Mouse (Mus musculus): Measurements from ENCODE around the gene Lrrc27. TPM values are rescaled to one million over a fixed set of nuclear protein-coding genes. Genes with fewer than 3 reads are reported as not detected.

The Lrrc27 gene
- polyA plus RNA-seq, 1 experiment from 2014 or later: 1.8 TPM

DNA sequence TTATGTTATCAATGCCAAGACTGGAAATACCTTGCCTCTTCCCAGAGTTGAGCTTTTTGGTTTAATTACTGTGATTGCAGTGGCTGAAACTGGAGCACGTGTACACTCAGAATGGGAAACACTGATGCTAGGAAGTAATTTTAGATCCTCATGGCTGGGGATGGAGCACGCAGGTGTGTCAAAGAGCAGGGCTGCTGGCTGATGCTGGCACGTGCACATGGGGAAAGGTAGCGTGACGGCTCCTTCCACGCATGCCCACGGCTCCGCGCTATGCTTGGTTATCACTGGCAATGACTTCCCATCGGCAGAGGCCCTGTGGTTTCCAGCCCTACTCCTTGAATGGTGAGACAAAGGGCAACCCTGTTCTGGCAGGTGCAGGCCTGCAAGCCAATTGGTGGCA lies 63.4 kb downstream of the Lrrc27 start:
- Histone ChIP-seq H3K9ac (replicated peaks) (no peak overlapping the region), H3K27ac (no peak overlapping the region), H3K36me3 (no peaks in the 10 kb centered on the region), H3K9me3 (no peaks in the 10 kb centered on the region), H3K4me1 (replicated peaks) (peaks cover 18% of the 10 kb centered on the region), H3K4me2 (no peak overlapping the region), H3K4me3 (replicated peaks) (no peak overlapping the region), H3K27me3 (no peaks in the 10 kb centered on the region; the same call in 1 of the 2 replicates)
- WGBS: 87% methylated on average over 10 of the region's 10 CpGs
- ATAC-seq (ENCODE audit: insufficient number of reproducible peaks, insufficient read depth, low FRiP score, low TSS enrichment, low read depth): no peak

- no peaks in the 10 kb centered on the region for H3K9me3 ChIP-seq
- no peak overlapping the region for H3K4me2 ChIP-seq
- no peak overlapping the region for H3K9ac ChIP-seq (replicated peaks)
- H3K36me3 ChIP-seq: no peaks in the 10 kb centered on the region
- H3K27ac ChIP-seq: no peak overlapping the region
- peaks cover 11% of the 10 kb centered on the region for H3K4me1 ChIP-seq (replicated peaks)
- H3K27me3 ChIP-seq: no peaks in the 10 kb centered on the region; the same call in 1 of the 2 replicates
- no peak for ATAC-seq (ENCODE audit: insufficient number of reproducible peaks, insufficient read depth, low FRiP score, low TSS enrichment, low read depth)
- 82% methylated on average over 7 of the region's 7 CpGs for WGBS
- H3K4me3 ChIP-seq (replicated peaks): no peak overlapping the region
Observed at GRCm38 (mm10) chr7:139277536-139277935, 64.7 kb downstream of the Lrrc27 start.

GRCm38 (mm10) chr7:139279571-139279970 lies 66.8 kb downstream of the Lrrc27 start:
- H3K9ac ChIP-seq (replicated peaks): no peak overlapping the region
- no peaks in the 10 kb centered on the region for H3K4me1 ChIP-seq (replicated peaks)
- H3K36me3 ChIP-seq: no peaks in the 10 kb centered on the region
- no peaks in the 10 kb centered on the region; the same call in 1 of the 2 replicates for H3K27me3 ChIP-seq
- 83% methylated on average over 5 of the region's 5 CpGs for WGBS
- no peak overlapping the region for H3K4me2 ChIP-seq
- no peak overlapping the region for H3K27ac ChIP-seq
- no peak overlapping the region for H3K4me3 ChIP-seq (replicated peaks)
- H3K9me3 ChIP-seq: no peaks in the 10 kb centered on the region
- ATAC-seq (ENCODE audit: insufficient number of reproducible peaks, insufficient read depth, low FRiP score, low TSS enrichment, low read depth): no peak

- Histone ChIP-seq H3K9me3 (no peaks in the 10 kb centered on the region), H3K27me3 (no peaks in the 10 kb centered on the region; the same call in 1 of the 2 replicates), H3K4me3 (replicated peaks) (no peak overlapping the region), H3K9ac (replicated peaks) (no peak overlapping the region), H3K36me3 (no peaks in the 10 kb centered on the region), H3K27ac (no peak overlapping the region), H3K4me2 (no peak overlapping the region), H3K4me1 (replicated peaks) (no peaks in the 10 kb centered on the region)
- no peak; the same call in 1 of the 2 replicates for ATAC-seq (ENCODE audit: insufficient number of reproducible peaks, insufficient read depth, low FRiP score, low TSS enrichment, low read depth)
- WGBS: 65% methylated on average over 1 of the region's 1 CpGs
Observed at GRCm38 (mm10) chr7:139280044-139280443, 67.3 kb downstream of the Lrrc27 start.

- H3K4me3 ChIP-seq (replicated peaks): no peak overlapping the region
- no peaks in the 10 kb centered on the region; the same call in 1 of the 2 replicates for H3K27me3 ChIP-seq
- 50% methylated on average over 2 of the region's 2 CpGs for WGBS
- H3K36me3 ChIP-seq: no peaks in the 10 kb centered on the region
- H3K4me2 ChIP-seq: no peak overlapping the region
- no peak overlapping the region for H3K27ac ChIP-seq
- no peaks in the 10 kb centered on the region for H3K4me1 ChIP-seq (replicated peaks)
- H3K9me3 ChIP-seq: no peaks in the 10 kb centered on the region
- H3K9ac ChIP-seq (replicated peaks): no peak overlapping the region
- no peak for ATAC-seq (ENCODE audit: insufficient number of reproducible peaks, insufficient read depth, low FRiP score, low TSS enrichment, low read depth)
Observed at GRCm38 (mm10) chr7:139281195-139281594, 68.4 kb downstream of the Lrrc27 start.

- ATAC-seq (ENCODE audit: insufficient number of reproducible peaks, insufficient read depth, low FRiP score, low TSS enrichment, low read depth): no peak
- H3K9ac ChIP-seq (replicated peaks): no peak overlapping the region
- H3K36me3 ChIP-seq: no peaks in the 10 kb centered on the region
- H3K9me3 ChIP-seq: no peaks in the 10 kb centered on the region
- H3K4me2 ChIP-seq: no peak overlapping the region
- no peaks in the 10 kb centered on the region for H3K4me1 ChIP-seq (replicated peaks)
- no peak overlapping the region for H3K27ac ChIP-seq
- WGBS: 85% methylated on average over 3 of the region's 3 CpGs
- no peaks in the 10 kb centered on the region; the same call in 1 of the 2 replicates for H3K27me3 ChIP-seq
- no peak overlapping the region for H3K4me3 ChIP-seq (replicated peaks)
Observed at GRCm38 (mm10) chr7:139282037-139282436, 69.2 kb downstream of the Lrrc27 start.

GRCm38 (mm10) chr7:139285295-139285943 lies 72.6 kb downstream of the Lrrc27 start:
- no peaks in the 10 kb centered on the region; the same call in 1 of the 2 replicates for H3K27me3 ChIP-seq
- no peak overlapping the region for H3K4me3 ChIP-seq (replicated peaks)
- no peaks in the 10 kb centered on the region for H3K36me3 ChIP-seq
- no peaks in the 10 kb centered on the region for H3K4me1 ChIP-seq (replicated peaks)
- no peak overlapping the region for H3K4me2 ChIP-seq
- H3K9me3 ChIP-seq: no peaks in the 10 kb centered on the region
- no peak for ATAC-seq (ENCODE audit: insufficient number of reproducible peaks, insufficient read depth, low FRiP score, low TSS enrichment, low read depth)
- 68% methylated on average over 16 of the region's 16 CpGs for WGBS
- no peak overlapping the region for H3K9ac ChIP-seq (replicated peaks)
- no peak overlapping the region for H3K27ac ChIP-seq

- no peak overlapping the region for H3K4me2 ChIP-seq
- H3K27ac ChIP-seq: no peak overlapping the region
- WGBS: 85% methylated on average over 7 of the region's 7 CpGs
- H3K4me3 ChIP-seq (replicated peaks): no peak overlapping the region
- no peaks in the 10 kb centered on the region for H3K4me1 ChIP-seq (replicated peaks)
- no peaks in the 10 kb centered on the region; the same call in 1 of the 2 replicates for H3K27me3 ChIP-seq
- ATAC-seq (ENCODE audit: insufficient number of reproducible peaks, insufficient read depth, low FRiP score, low TSS enrichment, low read depth): no peak
- H3K9me3 ChIP-seq: no peaks in the 10 kb centered on the region
- H3K36me3 ChIP-seq: no peaks in the 10 kb centered on the region
- no peak overlapping the region for H3K9ac ChIP-seq (replicated peaks)
Observed at GRCm38 (mm10) chr7:139288540-139288939, 75.8 kb downstream of the Lrrc27 start.

Other genes starting within 250 kb of the Lrrc27 start
- gene Dpysl4, start 127.0 kb upstream of the Lrrc27 start, polyA plus RNA-seq (2016; fragmentation: Nextera tagmentation; extraction: Ambion mirVana): 34.4 and 34.9 TPM in 2 replicates
- 0.21 and 0.22 TPM in 2 replicates for gene Stk32c, start 319 bp downstream of the Lrrc27 start, polyA plus RNA-seq (2016; fragmentation: Nextera tagmentation; extraction: Ambion mirVana)
- gene Pwwp2b, start 35.5 kb downstream of the Lrrc27 start, polyA plus RNA-seq (2016; fragmentation: Nextera tagmentation; extraction: Ambion mirVana): 9.6 and 10.0 TPM in 2 replicates
- gene Inpp5a, start 176.1 kb downstream of the Lrrc27 start, polyA plus RNA-seq (2016; fragmentation: Nextera tagmentation; extraction: Ambion mirVana): 26.8 and 29.9 TPM in 2 replicates

Data from limb, embryonic 12.5 days (tissue).